Mouse (Mus musculus): ENCODE measurements around the gene Ppp1r15b. TPM values are rescaled to one million over a fixed set of nuclear protein-coding genes. Genes with fewer than 3 reads are reported as not detected.

The Ppp1r15b gene
- polyA plus RNA-seq, 1 experiment = 6.7 TPM

DNA sequence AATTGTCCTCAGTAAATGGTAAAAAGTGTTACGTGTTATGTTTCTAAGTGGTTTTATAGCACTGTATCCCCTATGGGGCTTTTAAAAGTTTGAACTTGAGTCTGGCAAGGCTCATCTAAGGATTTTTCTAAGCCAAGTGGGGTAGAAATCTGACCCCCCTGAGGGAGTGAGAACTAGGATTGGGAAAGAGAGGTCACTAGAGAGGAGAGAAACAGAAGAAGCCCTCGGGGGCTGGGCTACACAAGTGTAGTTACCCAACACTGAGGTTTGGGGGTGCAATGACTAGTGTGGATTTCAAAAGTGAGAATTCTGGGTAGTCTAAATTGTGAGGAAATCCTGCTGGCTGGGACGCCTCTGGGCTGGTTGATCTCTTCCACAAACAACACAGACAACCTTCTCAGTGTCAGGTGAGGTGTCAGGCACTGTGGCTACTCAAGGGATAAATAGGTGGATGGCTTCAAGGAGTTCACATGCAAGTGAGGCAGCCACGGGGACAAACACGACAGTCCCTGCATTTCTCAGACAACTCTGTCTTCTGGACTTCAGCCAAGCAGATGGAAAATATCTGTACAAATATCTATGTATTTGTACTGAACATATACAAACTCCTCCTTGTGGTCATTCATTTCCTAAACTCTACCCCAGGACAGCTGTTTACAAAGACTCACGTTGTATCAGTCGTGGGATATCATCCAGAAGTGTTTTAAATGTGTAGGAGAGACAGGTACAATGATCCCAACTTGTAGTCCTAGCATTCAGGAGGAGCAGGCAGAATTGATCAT, 10.8 kb upstream of the Ppp1r15b start:
- Histone ChIP-seq H3K4me3 (replicated peaks) (no peak overlapping the region), H3K27me3 (replicated peaks) (no peaks in the 10 kb centered on the region), H3K36me3 (replicated peaks; ENCODE audit: low read length) (no peaks in the 10 kb centered on the region), H3K4me1 (peaks cover 46% of the 10 kb centered on the region), H3K9me3 (peaks cover under 1% of the 10 kb centered on the region; the same call in 1 of the 2 replicates)
- no peak for TF ChIP-seq GATA1 (IDR thresholded peaks at IDR 0.05; ENCODE audit: borderline replicate concordance, low read length)
- no peak for TF ChIP-seq FLI1 (IDR thresholded peaks at IDR 0.05; ENCODE audit: low read length)

DNA sequence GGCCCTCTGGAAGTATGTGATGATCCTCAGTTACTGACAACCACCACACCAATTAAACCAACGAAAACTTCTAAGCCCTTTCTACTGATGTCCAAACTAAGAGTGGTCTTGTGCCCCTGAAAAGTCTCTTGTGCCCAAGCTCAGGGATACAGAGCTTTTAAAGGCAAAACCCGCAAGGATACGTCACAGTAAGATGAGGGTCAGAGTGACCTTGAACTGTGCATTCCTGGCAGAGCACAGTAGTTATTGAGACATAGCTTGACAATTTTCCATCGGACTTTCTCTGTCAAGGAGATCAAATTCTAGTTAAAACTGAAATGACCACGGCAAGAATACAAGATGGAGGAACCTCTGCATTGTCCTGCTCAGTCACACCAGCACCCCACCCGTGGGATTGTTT, 9.7 kb upstream of the Ppp1r15b start:
- TF ChIP-seq GATA1 (IDR thresholded peaks at IDR 0.05; ENCODE audit: borderline replicate concordance, low read length) (no peak), FLI1 (IDR thresholded peaks at IDR 0.05; ENCODE audit: low read length) (no peak)
- Histone ChIP-seq H3K36me3 (replicated peaks; ENCODE audit: low read length) (no peaks in the 10 kb centered on the region), H3K9me3 (no peaks in the 10 kb centered on the region), H3K4me3 (replicated peaks) (no peak overlapping the region), H3K4me1 (peaks cover 46% of the 10 kb centered on the region), H3K27me3 (replicated peaks) (no peaks in the 10 kb centered on the region)

DNA sequence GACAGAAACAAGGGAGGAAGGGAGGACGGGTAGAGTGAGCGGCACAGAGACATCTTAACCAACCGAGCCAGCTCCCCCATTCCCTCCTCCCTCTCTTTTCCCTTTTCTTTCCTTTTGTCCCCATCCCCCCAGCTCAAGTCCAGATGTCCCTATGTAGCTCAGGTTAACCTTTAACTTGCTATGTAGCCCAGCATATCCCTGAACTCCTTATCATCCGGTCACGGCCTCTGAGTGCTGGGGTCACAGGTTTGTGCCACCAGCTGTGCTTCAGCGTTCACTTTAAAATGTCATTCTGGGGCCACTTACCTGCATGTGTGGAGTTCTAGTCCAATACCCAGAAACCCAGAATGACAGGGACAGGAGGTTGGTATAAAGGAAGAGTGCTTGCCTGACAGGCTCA, 6.8 kb upstream of the Ppp1r15b start:
- TF ChIP-seq FLI1 (IDR thresholded peaks at IDR 0.05; ENCODE audit: low read length) = no peak
- TF ChIP-seq GATA1 (IDR thresholded peaks at IDR 0.05; ENCODE audit: borderline replicate concordance, low read length) = no peak
- H3K9me3 ChIP-seq = no peaks in the 10 kb centered on the region
- no peaks in the 10 kb centered on the region for H3K27me3 ChIP-seq (replicated peaks)
- no peak overlapping the region for H3K4me3 ChIP-seq (replicated peaks)
- H3K4me1 ChIP-seq = peaks cover 51% of the 10 kb centered on the region
- H3K36me3 ChIP-seq (replicated peaks; ENCODE audit: low read length) = no peaks in the 10 kb centered on the region

- Histone ChIP-seq H3K9me3 (no peaks in the 10 kb centered on the region), H3K27me3 (replicated peaks) (no peaks in the 10 kb centered on the region), H3K36me3 (replicated peaks; ENCODE audit: low read length) (no peaks in the 10 kb centered on the region), H3K4me1 (peaks cover 50% of the 10 kb centered on the region), H3K4me3 (replicated peaks) (no peak overlapping the region)
- TF ChIP-seq GATA1 (IDR thresholded peaks at IDR 0.05; ENCODE audit: borderline replicate concordance, low read length) (no peak), FLI1 (IDR thresholded peaks at IDR 0.05; ENCODE audit: low read length) (no peak)
Measured at GRCm38 (mm10) chr1:133125640-133126364, 5.1 kb upstream of the Ppp1r15b start.

DNA sequence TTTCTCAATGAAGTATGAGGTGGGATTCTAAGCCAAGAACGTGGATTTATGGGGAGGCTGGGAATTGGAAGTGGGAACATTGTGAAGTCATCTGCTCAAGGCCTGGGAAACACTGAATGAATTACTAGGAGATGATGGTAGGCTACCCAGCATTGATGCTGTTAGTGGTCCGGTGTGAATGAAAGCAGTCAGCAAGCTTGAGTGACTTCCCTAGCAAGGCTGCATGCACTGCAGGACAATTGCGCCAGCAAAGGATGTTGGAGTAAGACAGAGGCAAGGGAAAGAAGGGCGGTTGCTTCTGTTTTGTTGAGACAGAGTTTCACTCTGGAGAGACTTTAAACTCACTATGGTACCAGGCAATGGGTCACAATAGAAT, 4.6 kb upstream of the Ppp1r15b start:
- TF ChIP-seq FLI1 (IDR thresholded peaks at IDR 0.05; ENCODE audit: low read length) = no peak
- TF ChIP-seq GATA1 (IDR thresholded peaks at IDR 0.05; ENCODE audit: borderline replicate concordance, low read length) = no peak
- H3K4me1 ChIP-seq = peaks cover 45% of the 10 kb centered on the region
- H3K36me3 ChIP-seq (replicated peaks; ENCODE audit: low read length) = no peaks in the 10 kb centered on the region
- H3K4me3 ChIP-seq (replicated peaks) = no peak overlapping the region
- H3K27me3 ChIP-seq (replicated peaks) = no peaks in the 10 kb centered on the region
- no peaks in the 10 kb centered on the region for H3K9me3 ChIP-seq

- no peak overlapping the region for H3K4me3 ChIP-seq (replicated peaks)
- no peaks in the 10 kb centered on the region for H3K27me3 ChIP-seq (replicated peaks)
- H3K9me3 ChIP-seq = no peaks in the 10 kb centered on the region
- TF ChIP-seq GATA1 (IDR thresholded peaks at IDR 0.05; ENCODE audit: borderline replicate concordance, low read length) = no peak
- no peak for TF ChIP-seq FLI1 (IDR thresholded peaks at IDR 0.05; ENCODE audit: low read length)
- H3K4me1 ChIP-seq = peaks cover 44% of the 10 kb centered on the region
- H3K36me3 ChIP-seq (replicated peaks; ENCODE audit: low read length) = peaks cover 3% of the 10 kb centered on the region
Measured at GRCm38 (mm10) chr1:133127328-133127727, 3.6 kb upstream of the Ppp1r15b start.

- Histone ChIP-seq H3K27me3 (replicated peaks) (no peaks in the 10 kb centered on the region), H3K9me3 (no peaks in the 10 kb centered on the region), H3K4me1 (peaks cover 33% of the 10 kb centered on the region), H3K36me3 (replicated peaks; ENCODE audit: low read length) (peaks cover 23% of the 10 kb centered on the region), H3K4me3 (replicated peaks) (peak overlapping the region; percentile 81)
- no peak for TF ChIP-seq FLI1 (IDR thresholded peaks at IDR 0.05; ENCODE audit: low read length)
- TF ChIP-seq GATA1 (IDR thresholded peaks at IDR 0.05; ENCODE audit: borderline replicate concordance, low read length) = no peak
Measured at GRCm38 (mm10) chr1:133129471-133130221, 1.3 kb upstream of the Ppp1r15b start.

GRCm38 (mm10) chr1:133131561-133131905, 590 bp downstream of the Ppp1r15b start:
- no peaks in the 10 kb centered on the region for H3K9me3 ChIP-seq
- H3K36me3 ChIP-seq (replicated peaks; ENCODE audit: low read length) = peaks cover 36% of the 10 kb centered on the region
- H3K4me3 ChIP-seq (replicated peaks) = peak overlapping the region; percentile 98
- no peak for TF ChIP-seq GATA1 (IDR thresholded peaks at IDR 0.05; ENCODE audit: borderline replicate concordance, low read length)
- no peak for TF ChIP-seq FLI1 (IDR thresholded peaks at IDR 0.05; ENCODE audit: low read length)
- peaks cover 41% of the 10 kb centered on the region for H3K4me1 ChIP-seq
- H3K27me3 ChIP-seq (replicated peaks) = no peaks in the 10 kb centered on the region

DNA sequence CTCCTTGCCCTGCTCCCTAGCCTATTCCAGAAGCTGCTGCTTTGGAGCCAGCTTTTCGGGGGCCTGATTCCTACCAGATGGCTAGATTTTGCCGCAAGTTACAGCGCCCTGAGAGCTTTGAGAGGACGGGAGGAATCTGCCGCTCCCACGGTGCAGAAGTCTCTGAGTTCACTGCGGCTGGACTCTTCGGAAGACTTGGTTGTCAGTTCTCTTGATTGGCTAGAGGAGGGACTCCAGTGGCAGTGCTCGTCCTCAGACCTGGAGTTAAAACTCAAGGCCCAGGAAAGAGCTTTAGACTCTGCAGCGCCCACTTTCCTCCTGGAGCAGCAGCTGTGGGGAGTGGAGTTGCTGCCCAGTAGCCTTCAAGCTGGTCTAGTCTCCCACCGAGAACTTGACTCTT, 993 bp downstream of the Ppp1r15b start:
- TF ChIP-seq GATA1 (IDR thresholded peaks at IDR 0.05; ENCODE audit: borderline replicate concordance, low read length) (no peak), FLI1 (IDR thresholded peaks at IDR 0.05; ENCODE audit: low read length) (no peak)
- Histone ChIP-seq H3K9me3 (no peaks in the 10 kb centered on the region), H3K4me3 (replicated peaks) (peak overlapping the region; percentile 98), H3K27me3 (replicated peaks) (no peaks in the 10 kb centered on the region), H3K4me1 (peaks cover 43% of the 10 kb centered on the region), H3K36me3 (replicated peaks; ENCODE audit: low read length) (peaks cover 40% of the 10 kb centered on the region)

Measured in megakaryocyte, embryonic 14.5 days (primary cell).